Mouse (Mus musculus) gastrocnemius, postnatal 25 days (tissue): ENCODE measurements around the gene Vmn1r62. TPM values are rescaled to one million over a fixed set of nuclear protein-coding genes. Genes with fewer than 3 reads are reported as not detected.
"Not testable (repeated sequence)": the region's sequence is repeated elsewhere in the genome, so short reads cannot be mapped to it uniquely, and the experiment has no call there.

ENCODE experiments used
- DNase-seq: peaks from one replicate; pipeline ENCODE4 v3.0.0; 2022
- long read RNA-seq, 2 experiments: library from polyadenylated mRNA; stranded (forward); transcript quantifications; one replicate each; pipeline ENCODE4 v2.0.0; 2021
- total RNA-seq, 2 experiments: library from RNA; stranded (reverse); gene quantifications; 1 replicate in 1 of 2; 2 replicates in 1 of 2; pipeline ENCODE4 v1.2.3; 2021

Vmn1r62 gene
- not detected for total RNA-seq
- long read RNA-seq, experiment 1: 0 reads
- long read RNA-seq, experiment 2: 0 reads

DNA sequence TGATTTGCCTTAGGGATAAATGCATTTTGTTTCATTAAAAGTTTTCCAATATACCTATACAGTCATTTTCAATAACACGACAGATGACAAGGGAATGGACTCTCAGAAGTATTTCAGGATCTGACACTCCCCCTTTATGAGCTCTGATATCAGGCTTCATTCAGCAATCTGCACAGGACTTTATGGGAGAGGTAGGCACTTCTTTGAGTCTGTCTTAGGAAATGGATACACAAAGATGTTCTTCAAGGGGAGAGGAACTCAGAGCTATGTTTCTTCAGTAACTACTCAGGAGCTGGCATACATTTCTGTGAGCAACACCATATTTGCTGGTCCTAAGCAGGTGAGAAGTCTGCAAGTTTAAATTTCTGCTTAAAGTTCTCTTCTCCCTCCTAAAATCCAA lies at the start of gene Vmn1r62:
Gene Vmn1r62, plus strand, starts transcription at position 301 of the 400 bp plus-strand sequence.
- DNase-seq: not testable (repeated sequence)

Other genes with a start within 250 kb of the Vmn1r62 start
- not detected for gene Vmn1r59, start 216.9 kb upstream of the Vmn1r62 start, total RNA-seq
- gene Vmn2r28, start 179.7 kb upstream of the Vmn1r62 start, total RNA-seq: not detected
- gene Vmn1r60, start 126.3 kb upstream of the Vmn1r62 start, total RNA-seq: not detected
- not detected for gene Vmn1r61, start 60.3 kb upstream of the Vmn1r62 start, total RNA-seq
- gene Vmn1r63, start 131.8 kb downstream of the Vmn1r62 start, total RNA-seq: not detected
- gene Vmn1r64, start 210.9 kb downstream of the Vmn1r62 start, total RNA-seq: not detected